Mouse (Mus musculus) megakaryocyte, embryonic 14.5 days (primary cell): ENCODE measurements around the gene Adamts9.

Source experiments
- FLI1 ChIP-seq: IDR thresholded peaks from 2 replicates; pipeline ENCODE4 v1.6.1; 2012; ENCODE audit warnings: low read length, inconsistent platforms, mixed read lengths
- GATA1 ChIP-seq: IDR thresholded peaks from 3 replicates; pipeline ENCODE4 v1.6.1; 2012; ENCODE audit warnings: mixed read lengths, low read length, inconsistent platforms, borderline replicate concordance

DNA sequence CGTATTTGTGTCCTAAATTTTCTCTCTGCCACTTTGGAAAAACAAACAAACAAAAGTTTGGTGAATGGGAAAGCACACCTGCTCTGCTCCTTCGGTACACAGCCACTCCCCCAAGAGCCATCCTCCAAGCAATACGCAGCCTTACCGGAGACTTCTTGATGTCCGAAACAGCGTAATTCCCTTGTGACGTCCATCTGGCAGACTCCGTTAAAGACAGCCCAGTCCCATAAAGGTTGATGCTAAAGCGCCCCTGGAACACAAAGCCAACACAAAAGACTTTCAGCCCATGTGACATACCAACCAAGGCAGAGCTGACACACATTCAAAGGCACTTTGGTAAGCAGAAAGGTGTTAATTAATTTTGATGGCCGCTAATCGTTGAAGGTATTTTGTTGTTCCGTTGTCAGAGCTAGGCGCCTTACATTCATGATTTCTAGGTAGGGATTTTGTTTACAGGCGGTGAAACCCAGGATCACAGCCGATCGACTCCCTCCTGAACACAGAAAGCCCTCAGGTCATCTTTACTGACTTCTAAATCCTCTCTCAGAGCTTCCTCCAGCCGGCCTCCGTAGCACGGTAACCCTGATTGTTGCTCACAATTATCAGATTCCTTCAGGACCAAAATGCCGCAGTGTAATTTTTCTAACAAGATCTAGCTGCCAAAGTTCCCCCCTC lies 156.5 kb downstream of the Adamts9 start:
- TF ChIP-seq GATA1 = no peak
- no peak for TF ChIP-seq FLI1
